Mouse (Mus musculus) fat pad, adult 2 months (tissue): ENCODE data around the gene Cyb5r1.
A peak's percentile ranks its signal among the peaks of the same experiment; 100 is the strongest.
"Not testable (repeated sequence)": the region's sequence is repeated elsewhere in the genome, so short reads cannot be mapped to it uniquely, and the experiment has no call there.

ENCODE experiments used
- DNase-seq: peaks from one replicate; pipeline ENCODE4 v3.0.0-alpha.2; 2011; ENCODE audit warnings: low read depth, low spot score; ENCODE audit errors: extremely low read depth

Cyb5r1 gene

GRCm38 (mm10) chr1:134414038-134414437, 8.7 kb downstream of the Cyb5r1 start:
- peak; percentile 58 for DNase-seq

DNA sequence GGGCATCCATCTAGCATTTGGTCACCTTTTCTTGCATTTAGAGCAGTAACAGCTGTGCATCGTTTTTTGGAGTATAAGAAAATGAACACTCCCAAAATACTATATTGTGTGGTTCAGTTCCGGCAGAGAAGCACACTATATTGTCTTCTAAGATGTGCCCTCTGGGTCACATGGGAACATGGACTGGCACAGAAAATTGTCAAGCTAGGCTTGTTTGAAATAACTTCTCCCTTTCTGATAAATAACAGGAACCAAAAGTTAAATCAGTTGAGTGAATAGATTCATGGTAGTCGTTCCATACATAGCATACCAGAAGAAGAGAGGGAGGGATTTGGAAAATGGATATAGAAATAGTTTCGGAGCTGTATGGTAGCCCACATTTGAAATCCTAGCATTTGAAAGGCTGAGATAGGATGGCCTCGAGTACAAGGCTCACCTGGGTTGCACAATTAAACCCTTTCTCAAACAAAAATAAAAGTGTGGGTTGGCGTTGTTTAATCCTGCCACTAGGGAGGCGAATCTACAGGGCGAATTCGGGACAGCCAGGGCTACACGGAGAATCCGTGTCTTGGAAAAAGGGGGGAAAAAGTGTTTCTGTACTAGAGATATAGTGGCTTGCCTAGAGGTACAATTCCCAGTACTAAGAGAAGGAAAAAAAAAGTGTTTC, 9.3 kb downstream of the Cyb5r1 start:
- peak; percentile 45 for DNase-seq

DNA sequence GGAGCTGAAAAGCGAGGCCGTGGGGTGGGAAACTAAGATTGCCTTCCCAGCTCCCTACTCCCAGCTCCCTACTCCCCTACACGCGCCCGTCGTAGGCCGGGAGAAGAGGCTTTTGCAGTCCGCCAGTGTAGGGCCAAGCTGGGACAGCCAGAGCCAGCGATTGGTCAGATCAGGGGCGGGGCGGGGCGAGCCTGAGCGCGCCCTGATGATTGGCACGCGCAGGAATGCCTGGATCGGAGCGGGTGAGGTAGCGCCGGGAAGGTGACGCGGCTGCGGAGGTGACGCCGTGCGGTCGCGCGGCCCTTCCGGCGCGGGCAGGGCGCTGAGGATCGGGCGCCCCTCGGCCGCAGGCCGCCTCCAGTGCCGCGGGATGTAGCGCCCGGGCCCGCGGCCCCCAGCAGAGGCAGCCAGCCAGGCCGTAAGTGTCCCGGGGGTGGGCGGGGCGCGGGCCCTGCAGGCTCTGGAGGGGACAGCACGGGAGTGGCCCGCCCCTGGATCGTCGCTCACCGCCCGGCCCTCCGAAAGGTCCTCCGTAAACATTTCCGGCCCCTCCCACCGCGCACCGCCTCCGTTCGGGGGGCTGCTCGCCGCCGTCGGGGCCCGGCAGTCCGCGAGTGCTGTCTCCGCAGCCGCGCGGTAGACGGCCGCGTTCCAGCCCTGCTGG, 9.9 kb downstream of the Cyb5r1 start, which contains the start of gene Adipor1:
Adipor1 (plus strand) TSS at position 211 of the 664 bp plus-strand sequence.
- DNase-seq: peak; percentile 54

GRCm38 (mm10) chr1:134418414-134418975, 13.1 kb downstream of the Cyb5r1 start:
- no peak for DNase-seq

GRCm38 (mm10) chr1:134419176-134419575, 13.8 kb downstream of the Cyb5r1 start:
- no peak for DNase-seq

DNA sequence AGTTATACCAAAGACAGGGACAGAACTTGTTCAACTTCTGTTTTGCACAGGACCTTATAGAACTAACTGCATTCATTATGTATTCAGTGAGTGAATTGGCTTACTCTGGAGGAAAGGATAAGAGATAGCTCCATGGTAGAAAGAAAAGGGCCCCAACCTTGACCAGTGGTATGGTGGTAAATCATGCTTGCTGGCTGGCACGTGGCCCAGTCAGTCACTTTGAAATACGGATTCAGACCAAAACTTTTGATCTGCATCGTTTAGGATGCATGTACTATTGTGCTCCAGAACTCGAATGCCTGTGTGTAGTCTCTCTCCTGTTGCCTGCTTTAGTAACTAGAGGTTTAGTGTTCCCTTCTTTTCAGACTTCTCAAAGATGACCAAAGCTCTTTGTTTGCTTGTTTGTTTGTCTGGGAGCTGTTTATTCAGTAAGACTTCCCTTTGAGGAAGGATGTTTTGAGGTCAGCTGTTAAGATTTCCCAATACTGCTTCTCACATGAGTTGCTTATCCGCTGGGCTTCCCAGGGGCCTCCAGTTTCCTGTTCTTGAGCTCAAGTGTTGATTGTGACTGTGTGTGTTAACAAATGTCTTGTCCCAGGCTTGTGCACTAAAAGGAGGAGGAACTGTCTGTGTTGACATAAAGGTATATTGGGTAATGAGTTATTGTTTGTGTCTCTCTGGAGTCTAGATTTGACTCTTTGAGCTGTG, 14.5 kb downstream of the Cyb5r1 start:
- DNase-seq: no peak

- DNase-seq: no peak
Observed at GRCm38 (mm10) chr1:134423911-134424310, 18.6 kb downstream of the Cyb5r1 start.

GRCm38 (mm10) chr1:134426289-134426688, 20.9 kb downstream of the Cyb5r1 start:
- no peak for DNase-seq

DNA sequence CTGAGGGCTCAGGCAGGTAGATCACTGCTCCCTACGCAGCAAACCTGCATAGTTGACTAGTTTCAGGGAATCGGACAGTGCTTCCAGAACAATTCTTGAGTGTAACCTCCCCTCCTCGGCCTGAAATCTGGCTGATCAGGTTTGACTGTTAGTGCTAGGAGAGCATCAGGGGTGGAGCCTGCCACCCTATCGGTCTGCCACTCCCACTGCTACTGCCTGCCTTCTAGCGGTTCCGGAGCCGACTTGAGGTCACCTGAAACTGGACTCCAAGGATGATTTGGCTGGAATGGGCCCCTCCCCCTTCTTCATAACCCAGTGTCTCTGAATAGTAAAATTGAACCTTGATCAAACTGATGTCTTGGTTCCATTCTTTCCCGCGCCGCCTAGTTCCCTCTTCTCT, 27.6 kb downstream of the Cyb5r1 start:
- no peak for DNase-seq

GRCm38 (mm10) chr1:134433473-134433872, 28.1 kb downstream of the Cyb5r1 start:
- no peak for DNase-seq

DNA sequence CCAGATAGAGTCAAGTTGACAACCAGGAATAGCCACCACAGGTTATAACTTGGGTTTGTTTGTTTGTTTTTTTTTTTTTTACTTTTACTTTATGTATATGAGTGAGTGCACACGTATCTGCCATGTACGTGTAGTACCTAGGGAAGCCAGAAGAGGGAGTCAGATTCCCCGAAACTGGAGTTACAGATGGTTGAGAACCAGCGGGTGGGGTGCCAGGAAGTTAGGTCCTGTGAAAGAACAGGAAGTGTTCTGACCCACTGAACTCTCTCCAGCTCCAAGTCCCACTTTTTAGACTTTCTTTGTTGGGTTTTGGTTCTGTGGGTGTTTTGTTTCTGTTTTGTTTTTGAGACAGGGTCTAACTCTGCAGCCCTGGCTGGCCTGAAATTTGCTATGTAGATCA, 30.1 kb downstream of the Cyb5r1 start:
- DNase-seq: no peak

GRCm38 (mm10) chr1:134440437-134440836, 35.1 kb downstream of the Cyb5r1 start:
- no peak for DNase-seq

GRCm38 (mm10) chr1:134441737-134442136, 36.4 kb downstream of the Cyb5r1 start:
- DNase-seq: not testable (repeated sequence)

DNA sequence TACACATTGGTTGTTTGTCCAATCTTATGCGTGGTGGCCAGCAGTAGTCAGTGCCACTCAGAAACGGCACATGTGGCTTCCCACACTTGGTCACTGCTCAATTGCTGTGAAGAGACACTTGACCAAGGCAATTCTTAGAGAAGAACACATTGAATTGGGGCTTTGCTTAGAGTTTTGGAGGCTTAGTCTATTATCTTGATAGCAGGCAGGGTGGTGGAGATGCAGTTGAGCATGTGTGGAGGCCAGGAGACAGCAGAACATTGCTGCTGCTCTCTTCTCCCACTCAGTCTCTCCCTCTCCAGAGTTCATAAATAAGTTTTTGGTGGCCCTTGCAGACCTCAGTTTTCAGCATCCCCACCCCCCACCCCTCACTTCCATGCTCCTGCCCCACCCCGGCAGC, 37.0 kb downstream of the Cyb5r1 start:
- no peak for DNase-seq

- DNase-seq: not testable (repeated sequence)
Observed at GRCm38 (mm10) chr1:134443288-134443687, 37.9 kb downstream of the Cyb5r1 start.

DNA sequence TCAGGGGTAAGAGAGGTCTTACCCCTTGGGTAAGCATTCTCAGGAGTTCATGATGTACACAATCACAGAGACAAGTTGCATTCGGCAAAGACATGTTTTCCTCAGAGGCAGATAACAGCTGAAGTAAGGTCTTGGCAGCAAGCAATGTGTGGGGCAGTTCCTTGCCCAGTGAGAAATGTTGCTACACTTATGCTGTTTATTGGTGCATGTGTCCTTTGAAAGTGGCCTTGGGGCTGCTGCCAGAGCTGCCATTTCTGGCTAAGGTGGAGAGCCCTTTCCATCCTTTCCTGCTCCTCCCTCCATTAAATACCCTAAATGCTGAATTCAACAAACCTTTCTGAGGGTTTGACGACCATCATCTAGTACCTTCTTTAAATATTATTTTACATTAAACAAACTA, 40.1 kb downstream of the Cyb5r1 start:
- DNase-seq: no peak

GRCm38 (mm10) chr1:134448537-134448936, 43.2 kb downstream of the Cyb5r1 start:
- DNase-seq: not testable (repeated sequence)

DNA sequence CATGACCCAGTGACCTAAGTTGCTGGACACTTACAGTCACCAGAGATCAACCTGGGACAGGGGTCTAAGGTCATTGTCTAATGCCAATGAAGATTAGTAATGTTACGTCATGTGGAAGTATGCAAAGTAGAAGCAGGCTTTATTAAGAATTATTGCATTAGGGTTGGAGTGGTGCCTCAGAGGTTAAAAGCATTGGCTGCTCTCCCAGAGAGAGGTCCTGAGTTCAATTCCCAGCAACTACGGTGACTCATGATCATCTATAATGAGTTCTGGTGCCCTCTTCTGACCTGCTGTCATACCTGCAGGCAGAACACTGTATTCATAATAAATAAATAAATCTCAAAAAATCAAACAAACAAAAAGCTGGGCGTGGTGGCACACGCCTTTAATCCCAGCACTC, 44.8 kb downstream of the Cyb5r1 start:
- DNase-seq: no peak

- DNase-seq: no peak
Observed at GRCm38 (mm10) chr1:134450986-134451385, 45.6 kb downstream of the Cyb5r1 start.

DNA sequence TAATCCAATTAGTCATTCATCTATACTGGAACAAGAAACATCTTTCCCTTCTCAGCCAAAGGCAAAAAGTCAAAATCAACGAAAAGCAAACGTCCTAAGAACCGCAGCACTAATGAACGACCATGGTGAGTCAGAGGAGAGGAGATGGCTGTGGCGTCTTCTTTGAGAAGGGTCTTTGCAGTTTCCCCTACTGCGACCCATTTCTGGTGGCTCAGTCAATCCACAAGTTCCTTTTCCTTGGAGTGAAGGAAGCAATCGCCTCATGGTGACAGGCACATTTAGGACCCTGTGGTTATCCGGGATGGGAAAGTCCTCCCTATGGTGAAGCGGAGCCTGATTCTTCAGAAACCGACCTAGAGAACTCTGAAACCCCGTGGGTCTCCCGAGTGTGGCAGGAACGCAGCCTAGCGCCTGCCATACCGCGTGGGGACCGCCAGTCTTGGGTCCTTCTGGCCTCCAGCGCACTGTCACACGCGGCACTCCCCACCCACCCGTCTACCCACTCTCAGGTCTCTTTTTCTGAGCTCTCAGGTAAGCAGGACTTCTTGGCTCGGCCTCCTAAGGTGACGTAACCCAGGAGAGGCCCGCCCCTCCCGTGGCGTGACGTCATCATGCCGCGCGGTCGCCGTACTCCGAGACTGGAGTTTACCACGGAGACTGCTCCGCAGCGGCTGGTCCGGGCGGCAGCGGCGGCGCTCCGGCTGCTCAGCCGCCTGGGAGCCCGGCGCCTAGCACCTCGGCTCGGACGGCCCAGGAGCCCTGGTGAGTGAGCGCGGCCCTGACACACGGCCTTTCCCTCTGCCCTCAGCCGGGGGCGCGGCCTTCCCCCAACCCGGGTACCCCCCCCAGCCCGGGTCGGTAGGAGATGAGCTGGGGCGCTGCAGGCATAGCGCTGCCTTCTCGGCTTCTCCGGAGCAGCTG, 49.8 kb downstream of the Cyb5r1 start, which contains the start of gene Klhl12:
Klhl12 (plus strand) TSS at position 628 of the 921 bp plus-strand sequence.
- DNase-seq: peak; percentile 25
